Comparison of ENCODE assay signal across 15 mouse cellular contexts in genomic region chr15:79018886-79019285, GRCm38 (mm10). TPM values are rescaled to one million over a fixed set of nuclear protein-coding genes. Genes with fewer than 3 reads are reported as not detected.
DNase-seq lines count a peak whose midpoint lies in the region; ATAC-seq and TF ChIP-seq lines count a peak whose summit lies in the region.
"Had no signal": no experiment of that assay in that cellular context is flagged by ENCODE, and none has a peak within 500 bp of the region (broad histone marks: within the 10 kb centered on the region; RNA-seq: fewer than 3 reads in every experiment).

No protein-coding gene starts in this region.

- ATAC-seq in embryonic facial prominence, embryonic 11.5 days (replicated peaks; ENCODE audit: insufficient number of reproducible peaks, low FRiP score, low TSS enrichment, low read depth), result no peak
- ATAC-seq in kidney, embryonic 16.5 days (ENCODE audit: low FRiP score, low TSS enrichment), result no peak
- ATAC-seq in intestine, postnatal 0 days, result no peak

- no peak overlapping the region for H3K9ac ChIP-seq in embryonic facial prominence, embryonic 11.5 days (replicated peaks; ENCODE audit: low read length)
- H3K9ac ChIP-seq in kidney, embryonic 16.5 days (replicated peaks; ENCODE audit: low read length), result 0 out of 2 replicates have a peak overlapping the region, but pooled peaks have one; percentile 31
- H3K9ac ChIP-seq in intestine, postnatal 0 days (ENCODE audit: low read depth, low read length), result no peak overlapping the region
- H3K9ac ChIP-seq: limb, embryonic 15.5 days had no signal

- no peak overlapping the region for H3K4me2 ChIP-seq in embryonic facial prominence, embryonic 11.5 days (ENCODE audit: low read depth, low read length)
- H3K4me2 ChIP-seq in kidney, embryonic 16.5 days (replicated peaks; ENCODE audit: low read depth, low read length), result no peak overlapping the region
- H3K4me2 ChIP-seq in intestine, postnatal 0 days (replicated peaks; ENCODE audit: low read depth), result no peak overlapping the region
- H3K4me2 ChIP-seq: limb, embryonic 15.5 days had no signal

- H3K4me1 ChIP-seq in embryonic facial prominence, embryonic 11.5 days (ENCODE audit: control insufficient read depth, insufficient read depth, low read length), result no peaks in the 10 kb centered on the region
- peaks cover 24% of the 10 kb centered on the region; the same call in 1 of the 2 replicates for H3K4me1 ChIP-seq in embryonic facial prominence, embryonic 10.5 days
- peaks cover 26% of the 10 kb centered on the region for H3K4me1 ChIP-seq in kidney, embryonic 16.5 days (ENCODE audit: insufficient read depth, low read length)
- H3K4me1 ChIP-seq in intestine, postnatal 0 days (replicated peaks; ENCODE audit: control insufficient read depth, insufficient read depth, low read length), result no peaks in the 10 kb centered on the region

- no peaks in the 10 kb centered on the region for H3K27me3 ChIP-seq in embryonic facial prominence, embryonic 11.5 days (ENCODE audit: control insufficient read depth, insufficient read depth, low read length)
- H3K27me3 ChIP-seq in embryonic facial prominence, embryonic 10.5 days (replicated peaks; ENCODE audit: low read depth, poor library complexity, severe bottlenecking), result no peaks in the 10 kb centered on the region; the same call in 1 of the 2 replicates
- no peaks in the 10 kb centered on the region for H3K27me3 ChIP-seq in kidney, embryonic 16.5 days (ENCODE audit: insufficient read depth, low read length)
- H3K27me3 ChIP-seq in intestine, postnatal 0 days (replicated peaks; ENCODE audit: control insufficient read depth, insufficient read depth, low read length), result no peaks in the 10 kb centered on the region
- H3K27me3 ChIP-seq: limb, embryonic 15.5 days had no signal

- no peaks in the 10 kb centered on the region for H3K36me3 ChIP-seq in embryonic facial prominence, embryonic 11.5 days (replicated peaks; ENCODE audit: control insufficient read depth, insufficient read depth, low read depth, low read length)
- H3K36me3 ChIP-seq in embryonic facial prominence, embryonic 10.5 days (replicated peaks), result no peaks in the 10 kb centered on the region
- no peaks in the 10 kb centered on the region for H3K36me3 ChIP-seq in kidney, embryonic 16.5 days (ENCODE audit: insufficient read depth, low read length)
- H3K36me3 ChIP-seq in intestine, postnatal 0 days (ENCODE audit: control insufficient read depth, insufficient read depth), result no peaks in the 10 kb centered on the region
- H3K36me3 ChIP-seq: G1E; limb, embryonic 15.5 days; midbrain, embryonic 10.5 days had no signal

- DNase-seq in embryonic facial prominence, embryonic 11.5 days (ENCODE audit: low spot score), result peak; percentile 57
- DNase-seq in embryonic facial prominence, embryonic 10.5 days (ENCODE audit: low spot score), result no peak
- DNase-seq in kidney, postnatal 36 days, result no peak
- DNase-seq in 3T3-L1 (ENCODE audit: low read depth, low spot score), result peak; percentile 49
- no peak for DNase-seq in spleen, adult 18-20 months
- DNase-seq in right cerebral cortex, postnatal 4 days, result no peak
- DNase-seq: cerebellum, adult 11 months; thymus, postnatal 25 days had no signal

- H3K9me3 ChIP-seq in embryonic facial prominence, embryonic 11.5 days (replicated peaks; ENCODE audit: control insufficient read depth, low read length), result no peaks in the 10 kb centered on the region
- H3K9me3 ChIP-seq in embryonic facial prominence, embryonic 10.5 days, result no peaks in the 10 kb centered on the region
- H3K9me3 ChIP-seq in kidney, embryonic 16.5 days (ENCODE audit: low read length), result no peaks in the 10 kb centered on the region
- H3K9me3 ChIP-seq in intestine, postnatal 0 days (ENCODE audit: control insufficient read depth), result no peaks in the 10 kb centered on the region
- H3K9me3 ChIP-seq: G1E; limb, embryonic 15.5 days; midbrain, embryonic 10.5 days had no signal

- H3K4me3 ChIP-seq in embryonic facial prominence, embryonic 11.5 days (ENCODE audit: low read depth, low read length), result no peak overlapping the region
- no peak overlapping the region for H3K4me3 ChIP-seq in embryonic facial prominence, embryonic 10.5 days
- no peak overlapping the region for H3K4me3 ChIP-seq in kidney, embryonic 16.5 days (ENCODE audit: low read length)
- no peak overlapping the region for H3K4me3 ChIP-seq in intestine, postnatal 0 days (ENCODE audit: low read depth, low read length)
- H3K4me3 ChIP-seq: limb, embryonic 15.5 days; midbrain, embryonic 10.5 days had no signal

- TF ChIP-seq CTCF in intestine, postnatal 0 days (IDR thresholded peaks at IDR 0.05; ENCODE audit: low read depth), result peak; percentile 55

- H3K27ac ChIP-seq in embryonic facial prominence, embryonic 11.5 days (replicated peaks; ENCODE audit: low read depth, low read length), result no peak overlapping the region
- H3K27ac ChIP-seq in embryonic facial prominence, embryonic 10.5 days (replicated peaks), result no peak overlapping the region
- H3K27ac ChIP-seq in kidney, embryonic 16.5 days (ENCODE audit: low read length), result no peak overlapping the region; the same call in 1 of the 2 replicates
- H3K27ac ChIP-seq in intestine, postnatal 0 days (ENCODE audit: low read depth, low read length), result no peak overlapping the region
- H3K27ac ChIP-seq: limb, embryonic 15.5 days; midbrain, embryonic 10.5 days had no signal

- 64% methylated on average over 3 of the region's 3 CpGs for WGBS in embryonic facial prominence, embryonic 11.5 days
- WGBS in embryonic facial prominence, embryonic 10.5 days, result 60% methylated on average over 3 of the region's 3 CpGs
- WGBS in kidney, embryonic 16.5 days, result 50% methylated on average over 3 of the region's 3 CpGs
- 63% methylated on average over 3 of the region's 3 CpGs for WGBS in intestine, postnatal 0 days

RNA-seq across cellular contexts. Expression of gene H1f0, which starts 9.4 kb away (rescaled TPM):
- 315 and 326 TPM in 2 replicates for polyA plus RNA-seq in embryonic facial prominence, embryonic 11.5 days (2014; fragmentation: Nextera tagmentation; extraction: Ambion mirVana)
- 371 and 392 TPM in 2 replicates for polyA plus RNA-seq in embryonic facial prominence, embryonic 10.5 days (2016; fragmentation: Nextera tagmentation; extraction: Ambion mirVana)
- polyA plus RNA-seq in kidney, embryonic 16.5 days (2015; fragmentation: Nextera tagmentation; extraction: Ambion mirVana), result 521 and 528 TPM in 2 replicates
- polyA plus RNA-seq in intestine, postnatal 0 days (2015; fragmentation: Nextera tagmentation; extraction: Ambion mirVana), result 298 and 319 TPM in 2 replicates

RNA-seq across cellular contexts. Expression of gene Galr3, which starts 22.8 kb away (rescaled TPM):
- 0.18 TPM in 1 of 2 replicates, not detected in the other for polyA plus RNA-seq in embryonic facial prominence, embryonic 11.5 days (2014; fragmentation: Nextera tagmentation; extraction: Ambion mirVana)
- not detected in 2 replicates for polyA plus RNA-seq in embryonic facial prominence, embryonic 10.5 days (2016; fragmentation: Nextera tagmentation; extraction: Ambion mirVana)
- polyA plus RNA-seq in kidney, embryonic 16.5 days (2015; fragmentation: Nextera tagmentation; extraction: Ambion mirVana), result not detected in 2 replicates
- 2.2 and 2.6 TPM in 2 replicates for polyA plus RNA-seq in intestine, postnatal 0 days (2015; fragmentation: Nextera tagmentation; extraction: Ambion mirVana)
- polyA plus RNA-seq: G1E; heart, embryonic 14.5 days; lung, embryonic 16.5 days; midbrain, embryonic 10.5 days had no signal

RNA-seq across cellular contexts. Expression of gene Ankrd54, which starts 43.8 kb away (rescaled TPM):
- polyA plus RNA-seq in embryonic facial prominence, embryonic 11.5 days (2014; fragmentation: Nextera tagmentation; extraction: Ambion mirVana), result 42.8 and 56.2 TPM in 2 replicates
- 57.7 and 61.8 TPM in 2 replicates for polyA plus RNA-seq in embryonic facial prominence, embryonic 10.5 days (2016; fragmentation: Nextera tagmentation; extraction: Ambion mirVana)
- 51.7 and 52.5 TPM in 2 replicates for polyA plus RNA-seq in kidney, embryonic 16.5 days (2015; fragmentation: Nextera tagmentation; extraction: Ambion mirVana)
- polyA plus RNA-seq in intestine, postnatal 0 days (2015; fragmentation: Nextera tagmentation; extraction: Ambion mirVana), result 44.1 and 48.8 TPM in 2 replicates

RNA-seq across cellular contexts. Expression of gene Eif3l, which starts 56.1 kb away (rescaled TPM):
- 286 and 292 TPM in 2 replicates for polyA plus RNA-seq in embryonic facial prominence, embryonic 11.5 days (2014; fragmentation: Nextera tagmentation; extraction: Ambion mirVana)
- polyA plus RNA-seq in embryonic facial prominence, embryonic 10.5 days (2016; fragmentation: Nextera tagmentation; extraction: Ambion mirVana), result 280 and 287 TPM in 2 replicates
- polyA plus RNA-seq in kidney, embryonic 16.5 days (2015; fragmentation: Nextera tagmentation; extraction: Ambion mirVana), result 254 and 260 TPM in 2 replicates
- 97.0 and 100 TPM in 2 replicates for polyA plus RNA-seq in intestine, postnatal 0 days (2015; fragmentation: Nextera tagmentation; extraction: Ambion mirVana)

Comparison
In these comparisons a context has a peak if more than half of its experiments do, and no peak if none do; other contexts are left out.
1. DNase-seq: peak in embryonic facial prominence, embryonic 11.5 days (single experiment) and 3T3-L1 (single experiment); none in embryonic facial prominence, embryonic 10.5 days (single experiment), kidney, postnatal 36 days (0 of 2), spleen, adult 18-20 months (0 of 2) and right cerebral cortex, postnatal 4 days (single experiment).